Mouse (Mus musculus): ENCODE measurements at regions not wholly inside any gene's neighbourhood (a gene's known extent, or its start where the extent isn't known, plus 50 kb on each side); places are given as distances from the start of the nearest gene placed in this dataset.

- TF ChIP-seq GATA1 (IDR thresholded peaks at IDR 0.05; ENCODE audit: low read length) (no peak), TAL1 (IDR thresholded peaks at IDR 0.05; ENCODE audit: low read length) (no peak)
Observed at GRCm38 (mm10) chr7:70047415-70047753, 319.2 kb downstream of the Nr2f2 start.

All from erythroblast, embryonic 14.5 days (primary cell).